Mouse (Mus musculus) liver, postnatal 0 days (tissue): ENCODE results near the gene Foxi2. TPM values are rescaled to one million over a fixed set of nuclear protein-coding genes. Genes with fewer than 3 reads are reported as not detected.

Experiments
- ATAC-seq: fragments of 200-750 bp; cut with Nextera tagmentation; 2 replicates; pipeline ENCODE4 v1.8.0; 2017; ENCODE audit warnings: mild to moderate bottlenecking, moderate library complexity
- DNase-seq: peaks from one replicate; pipeline ENCODE4 v3.0.0-alpha.2; 2016
- H3K27ac ChIP-seq: fragments of 300-500 bp; sonication (generic); 2 replicates; pipeline ENCODE4 v1.5.1; 2014; ENCODE audit warnings: antibody characterized with exemption, moderate library complexity, mild to moderate bottlenecking, low read depth
- H3K27me3 ChIP-seq: fragments of 300-500 bp; sonication (generic); 2 replicates; pipeline ENCODE4 v1.6.1; 2014; ENCODE audit warnings: low read length, control low read depth, mixed read lengths; ENCODE audit not compliant: insufficient read depth
- H3K36me3 ChIP-seq: fragments of 300-500 bp; sonication (generic); replicated peaks from 2 replicates; pipeline ENCODE4 v1.6.1; 2014; ENCODE audit warnings: mild to moderate bottlenecking, control low read depth, low read length, moderate library complexity, mixed read lengths; ENCODE audit not compliant: insufficient read depth
- H3K4me1 ChIP-seq: fragments of 300-500 bp; sonication (generic); 2 replicates; pipeline ENCODE4 v1.6.1; 2014; ENCODE audit warnings: antibody characterized with exemption, mild to moderate bottlenecking, control low read depth; ENCODE audit not compliant: insufficient read depth
- H3K4me2 ChIP-seq: fragments of 300-500 bp; sonication (generic); 2 replicates; pipeline ENCODE4 v1.6.1; 2014; ENCODE audit warnings: low read depth, mild to moderate bottlenecking, low read length, moderate library complexity, mixed read lengths
- H3K4me3 ChIP-seq: fragments of 300-500 bp; sonication (generic); 2 replicates; pipeline ENCODE4 v1.5.1; 2014; ENCODE audit warnings: low read depth, low read length
- H3K9ac ChIP-seq: fragments of 300-500 bp; sonication (generic); replicated peaks from 2 replicates; pipeline ENCODE4 v1.6.1; 2014; ENCODE audit warnings: mild to moderate bottlenecking, moderate library complexity
- H3K9me3 ChIP-seq: fragments of 300-500 bp; sonication (generic); 2 replicates; pipeline ENCODE4 v1.6.1; 2016; ENCODE audit warnings: mild to moderate bottlenecking, control low read depth, low read length, mixed read lengths
- CTCF ChIP-seq: sonication (generic); IDR thresholded peaks from 2 replicates; pipeline ENCODE4 v1.5.1; 2016; ENCODE audit warnings: antibody characterized with exemption, low read depth
- EP300 ChIP-seq: IDR thresholded peaks from 2 replicates; pipeline ENCODE4 v1.6.1; 2016; ENCODE audit warnings: antibody characterized with exemption, low read depth, mild to moderate bottlenecking
- WGBS: fragments of 180-500 bp; shearing (Covaris S2); extraction: QIAGEN DNeasy Blood & Tissue Kit; methylation state at CpG from one replicate; pipeline ENCODE4 v1.1.7; 2014; ENCODE audit not compliant: insufficient replicate concordance; 5-methylcytosine and 5-hydroxymethylcytosine counted together
- polyA plus RNA-seq: library from polyadenylated mRNA; unstranded; fragments of >200 nt; fragmentation: Nextera tagmentation; extraction: Ambion mirVana; gene quantifications from 2 replicates; pipeline ENCODE4 v1.2.1, GENCODE M21; 2015

Foxi2 gene
- polyA plus RNA-seq, 1 experiment from 2014 or later, result not detected

DNA sequence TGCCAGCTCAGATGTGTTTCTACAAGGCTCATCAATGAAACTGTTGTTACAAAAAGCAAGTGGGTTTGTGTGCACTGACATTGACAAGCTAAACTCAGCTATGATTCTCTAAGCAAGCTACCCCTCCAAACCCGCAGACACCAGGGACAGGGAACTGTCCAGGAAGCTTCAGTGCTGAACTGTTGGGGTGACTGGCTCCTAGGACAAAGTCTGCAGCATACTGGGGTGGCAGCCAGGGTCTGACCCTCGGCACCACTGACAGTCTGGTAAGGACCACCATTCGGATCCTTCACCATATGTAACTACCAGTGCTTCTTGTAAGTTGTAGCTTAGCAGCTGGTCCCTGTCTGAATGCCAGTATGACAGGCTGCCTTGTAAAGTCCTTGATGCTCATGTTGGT lies 43.6 kb downstream of the Foxi2 start:
- no peak overlapping the region for H3K4me2 ChIP-seq
- H3K4me3 ChIP-seq, result no peak overlapping the region
- DNase-seq (no peak), ATAC-seq (no peak)
- H3K27me3 ChIP-seq, result no peaks in the 10 kb centered on the region
- no peak for TF ChIP-seq EP300
- TF ChIP-seq CTCF, result no peak
- no peaks in the 10 kb centered on the region for H3K9me3 ChIP-seq
- no peak overlapping the region for H3K9ac ChIP-seq
- no peak overlapping the region for H3K27ac ChIP-seq
- H3K36me3 ChIP-seq, result no peaks in the 10 kb centered on the region
- 31% methylated on average over 3 of the region's 3 CpGs for WGBS
- no peaks in the 10 kb centered on the region for H3K4me1 ChIP-seq

Other genes starting within 250 kb of the Foxi2 start
- 0.08 TPM in 2 replicates for gene Nps, start 151.6 kb upstream of the Foxi2 start, polyA plus RNA-seq
- gene Clrn3, start 118.3 kb downstream of the Foxi2 start, polyA plus RNA-seq, result not detected in 2 replicates
- gene Ptpre, start 127.2 kb downstream of the Foxi2 start, polyA plus RNA-seq, result 3.5 and 3.9 TPM in 2 replicates